Mouse (Mus musculus) thymus, adult 2 months (tissue): ENCODE data around the gene 1810009A15Rik.

ENCODE experiments used
- CTCF ChIP-seq: fragments of 200-500 bp; IDR thresholded peaks from 2 replicates; pipeline ENCODE4 v1.5.1; 2012; ENCODE audit warnings: mild to moderate bottlenecking, control low read depth, low read length, moderate library complexity, borderline replicate concordance; ENCODE audit not compliant: control insufficient read depth, poor library complexity, insufficient read depth; ENCODE audit errors: extremely low read depth
- POLR2A ChIP-seq: fragments of 200-500 bp; IDR thresholded peaks from 2 replicates; pipeline ENCODE4 v1.6.1; 2012; ENCODE audit warnings: mild to moderate bottlenecking, low read length, control low read depth, moderate library complexity; ENCODE audit not compliant: control insufficient read depth, poor library complexity, insufficient read depth; ENCODE audit errors: extremely low read depth

DNA sequence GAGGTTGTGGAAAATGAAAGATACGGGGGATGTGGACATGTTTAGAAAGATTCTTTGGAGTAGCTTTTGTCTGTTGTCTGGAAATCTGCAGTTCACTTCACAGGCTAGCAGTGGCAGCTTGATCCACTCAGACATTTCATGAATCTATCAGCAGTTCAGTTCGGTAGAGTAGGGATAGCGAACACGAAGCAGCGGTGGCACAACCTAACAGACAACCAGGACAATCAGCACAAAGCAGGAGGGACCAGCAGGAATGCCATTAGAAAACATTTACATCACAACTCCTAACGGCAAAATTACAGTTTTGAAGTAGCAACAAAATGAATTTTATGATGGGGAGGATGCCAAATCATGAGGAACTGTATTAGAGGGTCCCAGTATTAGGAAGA, 31.0 kb downstream of the 1810009A15Rik start:
- no peak for TF ChIP-seq CTCF
- TF ChIP-seq POLR2A: no peak
